Mouse (Mus musculus) embryonic fibroblast, embryonic 13.5 days (primary cell): ENCODE data around the gene Sbds. TPM values are rescaled to one million over a fixed set of nuclear protein-coding genes. Genes with fewer than 3 reads are reported as not detected.

Experiments used
- H3K27ac ChIP-seq: 2 replicates; pipeline ENCODE4 v1.5.1; 2012; ENCODE audit warnings: low read length, control low read depth, inconsistent platforms; ENCODE audit not compliant: insufficient read depth
- H3K4me1 ChIP-seq: 2 replicates; pipeline ENCODE4 v1.6.1; 2011; ENCODE audit warnings: low read length; ENCODE audit not compliant: control insufficient read depth, insufficient read depth
- H3K4me3 ChIP-seq: 2 replicates; pipeline ENCODE4 v1.5.1; 2011; ENCODE audit warnings: mild to moderate bottlenecking, control low read depth, low read length; ENCODE audit not compliant: insufficient read depth
- CTCF ChIP-seq: IDR thresholded peaks from 2 replicates; pipeline ENCODE4 v1.5.1; 2011; ENCODE audit warnings: mild to moderate bottlenecking, control low read depth, low read length, moderate library complexity, borderline replicate concordance; ENCODE audit not compliant: insufficient read depth
- POLR2A ChIP-seq: IDR thresholded peaks from 2 replicates; pipeline ENCODE4 v1.6.1; 2011; ENCODE audit warnings: low read depth, mild to moderate bottlenecking, control low read depth, low read length, moderate library complexity
- polyA plus RNA-seq: library from polyadenylated mRNA; stranded (reverse); fragments of >200 nt; gene quantifications from 2 replicates; pipeline ENCODE4 v1.2.4, GENCODE M21; 2011; ENCODE audit warnings: low read depth; ENCODE audit not compliant: missing spikeins, insufficient read length

Sbds gene
- polyA plus RNA-seq, 1 experiment: 56.5 TPM

DNA sequence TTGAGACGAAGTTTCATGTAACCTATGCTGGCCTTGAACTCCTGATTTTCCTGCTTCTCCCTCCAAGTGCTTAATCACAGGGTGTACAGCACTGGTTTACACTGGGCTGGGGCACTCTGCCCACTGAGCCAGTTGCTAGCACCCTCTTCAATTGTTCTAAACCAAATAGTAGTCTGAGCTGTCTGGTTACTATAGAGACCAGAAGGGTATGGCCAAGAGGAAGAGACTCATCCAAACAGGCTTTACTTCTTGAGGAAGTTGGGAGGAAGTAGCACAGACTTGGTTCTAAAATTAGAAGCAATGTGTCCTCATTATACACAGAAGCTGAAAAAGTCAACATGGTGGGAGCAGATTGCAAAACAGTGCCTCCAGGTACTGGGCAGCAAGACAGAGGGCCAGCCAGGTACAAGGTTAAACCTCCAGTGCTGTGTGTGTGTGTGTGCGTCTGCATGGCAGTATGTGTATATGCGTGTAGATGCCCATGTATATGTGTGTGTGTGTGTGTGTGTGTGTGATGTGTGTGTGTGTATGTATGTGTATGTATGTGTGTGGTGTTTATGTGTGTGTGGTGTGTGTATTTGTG, 49.8 kb downstream of the Sbds start:
- TF ChIP-seq CTCF (no peak), POLR2A (no peak)
- Histone ChIP-seq H3K4me3 (no peak overlapping the region), H3K4me1 (no peaks in the 10 kb centered on the region; the same call in 1 of the 2 replicates), H3K27ac (no peak overlapping the region)

DNA sequence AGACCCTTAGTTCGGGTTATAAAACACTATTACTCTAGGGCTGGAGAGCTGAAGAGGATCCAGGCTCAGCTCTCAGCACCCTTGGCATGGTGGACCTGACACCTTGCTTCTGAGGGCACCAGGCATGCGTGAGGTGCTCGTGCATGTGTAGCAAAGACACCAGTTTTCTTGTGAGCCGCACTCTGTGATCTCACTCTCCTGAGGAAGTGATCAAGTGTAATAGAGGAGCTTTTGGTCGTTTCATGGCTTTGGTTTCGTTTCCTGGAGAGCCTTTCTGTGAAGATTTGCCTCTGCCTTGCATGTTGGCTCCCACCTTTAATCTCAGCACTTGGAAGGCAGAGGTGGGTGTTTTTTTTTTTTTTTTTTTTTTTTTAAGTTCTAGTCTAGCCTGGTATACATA, 50.8 kb downstream of the Sbds start:
- TF ChIP-seq POLR2A: no peak
- no peak for TF ChIP-seq CTCF
- H3K27ac ChIP-seq: no peak overlapping the region
- H3K4me1 ChIP-seq: no peaks in the 10 kb centered on the region; the same call in 1 of the 2 replicates
- no peak overlapping the region for H3K4me3 ChIP-seq

DNA sequence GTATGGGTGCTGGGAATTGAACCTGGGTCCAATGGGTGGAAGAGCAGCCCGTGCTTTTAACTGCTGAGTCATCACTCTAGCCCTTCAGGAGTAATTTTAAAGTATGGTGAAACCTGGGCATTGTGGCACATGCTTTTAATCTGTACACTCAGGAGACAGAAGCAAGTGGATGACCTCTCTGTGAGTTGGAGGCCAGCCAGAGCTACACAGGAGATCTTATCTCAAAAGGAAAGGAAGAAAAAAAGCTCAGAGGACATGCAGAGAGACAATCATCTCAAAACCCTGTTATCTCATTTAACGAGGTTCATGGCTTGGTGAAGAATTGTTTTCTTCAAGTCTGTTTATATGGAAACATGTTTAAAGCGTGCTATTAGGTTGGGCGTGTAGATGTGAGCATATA, 51.4 kb downstream of the Sbds start:
- Histone ChIP-seq H3K4me1 (no peaks in the 10 kb centered on the region; the same call in 1 of the 2 replicates), H3K4me3 (no peak overlapping the region), H3K27ac (no peak overlapping the region)
- TF ChIP-seq CTCF: no peak
- no peak for TF ChIP-seq POLR2A

DNA sequence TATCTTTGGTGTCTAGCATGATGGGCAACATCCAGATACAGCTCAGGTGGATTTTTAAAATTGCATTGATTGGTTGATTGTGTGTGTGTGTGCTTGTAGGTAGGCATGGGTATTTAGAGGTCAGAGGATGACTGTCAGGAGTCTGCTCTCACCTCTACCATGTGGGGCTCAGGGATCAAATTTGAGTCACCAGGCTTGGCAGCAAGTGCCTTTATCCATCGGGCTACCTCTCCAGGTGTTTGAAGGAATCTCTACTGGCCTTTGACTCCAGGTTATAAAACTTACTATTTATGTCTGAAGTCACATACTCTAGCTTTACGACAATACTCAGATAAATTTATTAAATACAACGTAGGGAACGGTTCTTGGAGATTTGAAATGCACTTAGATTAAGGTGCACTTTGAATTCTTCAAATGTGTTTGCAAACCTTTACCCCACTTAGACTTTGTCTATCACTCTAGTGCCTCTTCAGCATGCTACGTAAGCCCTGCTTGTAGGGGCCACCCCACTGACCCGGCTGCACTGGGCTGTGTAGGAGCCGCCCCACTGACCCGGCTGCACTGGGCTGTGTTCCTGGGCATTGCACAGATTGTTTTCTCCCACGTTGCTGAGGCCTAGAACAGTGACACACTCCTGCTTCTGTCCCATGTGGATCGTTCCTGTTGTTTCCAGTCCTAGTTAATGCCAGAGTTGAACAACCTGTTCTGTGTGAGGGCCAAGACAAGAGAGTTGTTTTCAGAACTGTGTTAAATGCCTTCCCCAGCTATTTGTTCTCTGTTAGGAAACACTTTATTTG, 54.9 kb downstream of the Sbds start:
- no peaks in the 10 kb centered on the region for H3K4me1 ChIP-seq
- no peak overlapping the region for H3K4me3 ChIP-seq
- TF ChIP-seq POLR2A: no peak
- TF ChIP-seq CTCF: no peak
- no peak overlapping the region for H3K27ac ChIP-seq

DNA sequence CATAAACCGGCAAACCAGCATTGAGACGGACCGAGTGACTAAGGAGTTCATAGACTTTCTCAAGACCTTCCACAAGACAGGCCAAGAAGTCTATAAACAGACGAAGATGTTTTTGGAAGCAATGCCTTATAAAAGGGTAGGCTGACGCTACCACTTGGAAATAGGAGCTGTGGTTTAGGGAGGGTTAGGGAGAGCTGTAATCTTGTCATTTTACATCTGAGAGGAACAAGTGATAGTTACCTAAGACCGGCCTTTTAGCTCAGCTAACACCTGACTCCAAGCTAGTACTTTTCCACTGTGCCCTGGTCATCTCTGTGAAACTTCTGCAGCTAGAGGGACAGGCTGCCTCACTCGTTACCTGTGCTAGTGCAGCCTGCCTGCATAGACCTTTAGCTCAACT, 57.3 kb downstream of the Sbds start:
- Histone ChIP-seq H3K27ac (no peak overlapping the region), H3K4me1 (no peaks in the 10 kb centered on the region)
- TF ChIP-seq CTCF (no peak), POLR2A (no peak)

DNA sequence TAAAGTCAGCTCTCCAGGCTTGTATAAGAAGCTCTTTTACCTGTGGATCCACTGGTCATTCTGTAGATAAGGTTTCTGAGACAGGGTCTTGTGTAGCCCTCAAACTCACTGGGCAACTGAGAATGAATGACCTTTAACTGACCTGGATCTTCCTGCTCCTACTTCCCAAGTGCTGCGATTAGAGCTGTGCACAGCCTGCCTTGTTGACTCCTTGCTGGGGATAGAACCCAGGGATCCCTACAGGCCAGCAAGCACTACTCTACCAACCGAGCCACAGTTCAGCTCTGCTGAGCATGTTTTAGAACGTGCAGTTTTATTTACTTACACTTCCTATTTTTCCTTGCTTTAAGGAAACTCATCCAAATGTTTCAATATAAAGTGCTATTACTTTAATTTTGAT, 57.9 kb downstream of the Sbds start:
- Histone ChIP-seq H3K27ac (no peak overlapping the region), H3K4me3 (no peak overlapping the region)
- TF ChIP-seq CTCF (no peak), POLR2A (no peak)

More for the DNA sequence above, 57.3 kb downstream of the Sbds start:
- H3K4me3 ChIP-seq: no peak overlapping the region

DNA sequence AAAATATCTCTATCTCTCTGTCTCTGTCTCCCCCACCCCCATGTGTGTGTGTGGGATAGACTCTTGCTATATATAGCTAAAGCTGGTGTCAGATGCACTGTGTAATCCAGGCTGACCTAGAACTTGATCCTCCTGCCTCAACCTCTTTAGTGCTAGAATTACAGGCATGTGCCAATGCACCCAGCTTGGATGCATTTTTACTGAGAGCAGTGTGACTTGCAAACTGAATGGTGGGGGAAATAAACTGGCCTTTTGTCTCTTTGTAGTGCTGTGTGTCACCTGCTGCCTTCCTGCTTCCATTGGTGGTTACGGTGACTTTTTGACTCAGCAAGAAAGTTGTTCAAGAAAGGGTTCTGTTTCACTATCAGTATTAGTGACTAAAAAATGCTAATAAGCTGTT, 59.0 kb downstream of the Sbds start:
- no peak overlapping the region for H3K27ac ChIP-seq
- H3K4me3 ChIP-seq: no peak overlapping the region
- TF ChIP-seq POLR2A (no peak), CTCF (no peak)
- H3K4me1 ChIP-seq: no peaks in the 10 kb centered on the region

More for the DNA sequence above, 57.9 kb downstream of the Sbds start:
- H3K4me1 ChIP-seq: no peaks in the 10 kb centered on the region

Other genes starting within 250 kb of the Sbds start
- gene Asl, start 226.3 kb downstream of the Sbds start, polyA plus RNA-seq: 32.6 and 41.4 TPM in 2 replicates
- 30.8 and 36.5 TPM in 2 replicates for gene Crcp, start 226.2 kb downstream of the Sbds start, polyA plus RNA-seq
- 34.0 and 44.9 TPM in 2 replicates for gene Tpst1, start 182.2 kb downstream of the Sbds start, polyA plus RNA-seq
- 3.6 and 4.4 TPM in 2 replicates for gene Kctd7, start 110.7 kb downstream of the Sbds start, polyA plus RNA-seq
- gene Rabgef1, start 83.7 kb downstream of the Sbds start, polyA plus RNA-seq: 21.8 and 27.7 TPM in 2 replicates
- gene Tmem248, start 38.4 kb downstream of the Sbds start, polyA plus RNA-seq: 42.9 and 54.2 TPM in 2 replicates
- 15.2 and 19.7 TPM in 2 replicates for gene Tyw1, start 89 bp upstream of the Sbds start, polyA plus RNA-seq
- gene Caln1, start 113.9 kb upstream of the Sbds start, polyA plus RNA-seq: not detected in 2 replicates
- not detected in 2 replicates for gene A330070K13Rik, start 129.1 kb upstream of the Sbds start, polyA plus RNA-seq